Mouse (Mus musculus) thymus, adult 2 months (tissue): ENCODE results near the gene Tsen2. TPM values are rescaled to one million over a fixed set of nuclear protein-coding genes. Genes with fewer than 3 reads are reported as not detected.

Experiments
- DNase-seq: peaks from one replicate; pipeline ENCODE4 v3.0.0; 2021
- H3K27ac ChIP-seq: fragments of 200-500 bp; 2 replicates; pipeline ENCODE4 v1.5.1; 2012; ENCODE audit warnings: low read length, control low read depth; ENCODE audit not compliant: control insufficient read depth, insufficient read depth
- H3K27me3 ChIP-seq: fragments of 200-500 bp; 2 replicates; pipeline ENCODE4 v1.6.1; 2012; ENCODE audit warnings: mild to moderate bottlenecking, low read length, moderate library complexity, mixed read lengths; ENCODE audit not compliant: control insufficient read depth, insufficient read depth
- H3K36me3 ChIP-seq: fragments of 200-500 bp; 2 replicates; pipeline ENCODE4 v1.6.1; 2012; ENCODE audit warnings: mild to moderate bottlenecking, low read length, moderate library complexity; ENCODE audit not compliant: control insufficient read depth, insufficient read depth
- H3K4me1 ChIP-seq: fragments of 200-500 bp; replicated peaks from 2 replicates; pipeline ENCODE4 v1.6.1; 2012; ENCODE audit warnings: low read length; ENCODE audit not compliant: control insufficient read depth, insufficient read depth
- H3K4me3 ChIP-seq: fragments of 200-500 bp; 2 replicates; pipeline ENCODE4 v1.5.1; 2012; ENCODE audit warnings: mild to moderate bottlenecking, low read length, control low read depth, moderate library complexity; ENCODE audit not compliant: control insufficient read depth, insufficient read depth
- CTCF ChIP-seq: fragments of 200-500 bp; IDR thresholded peaks from 2 replicates; pipeline ENCODE4 v1.5.1; 2012; ENCODE audit warnings: mild to moderate bottlenecking, control low read depth, low read length, moderate library complexity, borderline replicate concordance; ENCODE audit not compliant: control insufficient read depth, poor library complexity, insufficient read depth; ENCODE audit errors: extremely low read depth
- POLR2A ChIP-seq: fragments of 200-500 bp; IDR thresholded peaks from 2 replicates; pipeline ENCODE4 v1.6.1; 2012; ENCODE audit warnings: mild to moderate bottlenecking, low read length, control low read depth, moderate library complexity; ENCODE audit not compliant: control insufficient read depth, poor library complexity, insufficient read depth; ENCODE audit errors: extremely low read depth
- WGBS: fragments of 180-500 bp; shearing (Covaris S2); methylation state at CpG from one replicate; pipeline ENCODE4 v1.1.7; 2018; 5-methylcytosine and 5-hydroxymethylcytosine counted together
- polyA plus RNA-seq: library from polyadenylated mRNA; depleted of rRNA; stranded (reverse); fragments of >200 nt; gene quantifications from 2 replicates; pipeline ENCODE4 v1.2.3, GENCODE M21; 2012

Tsen2 gene
- polyA plus RNA-seq, 1 experiment: 4.6 TPM

DNA sequence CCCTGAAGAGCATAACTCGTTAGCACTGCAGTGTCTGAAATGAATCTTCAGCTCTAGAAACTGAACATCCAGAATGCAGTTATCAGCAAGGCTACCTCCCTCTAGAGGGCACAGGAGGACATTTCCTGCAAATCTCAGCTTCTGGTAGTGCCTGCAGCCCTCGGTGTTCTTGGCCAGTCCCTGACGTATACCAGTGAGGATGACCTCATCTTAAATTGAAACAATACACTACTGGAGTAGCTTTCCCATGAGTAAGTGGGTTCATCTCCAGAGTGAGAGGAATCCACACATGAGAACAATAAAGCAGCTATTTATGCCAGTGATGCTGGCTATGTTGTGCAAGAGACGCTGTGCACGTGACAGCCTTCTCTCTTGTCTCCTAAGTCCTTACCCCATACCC lies 11.0 kb downstream of the Tsen2 start:
- H3K36me3 ChIP-seq: no peaks in the 10 kb centered on the region
- no peak overlapping the region for H3K27ac ChIP-seq
- peaks cover 11% of the 10 kb centered on the region for H3K4me1 ChIP-seq
- no peak overlapping the region for H3K4me3 ChIP-seq
- no peak for TF ChIP-seq CTCF
- TF ChIP-seq POLR2A: no peak
- 84% methylated on average over 5 of the region's 5 CpGs for WGBS
- H3K27me3 ChIP-seq: no peaks in the 10 kb centered on the region
- no peak for DNase-seq

DNA sequence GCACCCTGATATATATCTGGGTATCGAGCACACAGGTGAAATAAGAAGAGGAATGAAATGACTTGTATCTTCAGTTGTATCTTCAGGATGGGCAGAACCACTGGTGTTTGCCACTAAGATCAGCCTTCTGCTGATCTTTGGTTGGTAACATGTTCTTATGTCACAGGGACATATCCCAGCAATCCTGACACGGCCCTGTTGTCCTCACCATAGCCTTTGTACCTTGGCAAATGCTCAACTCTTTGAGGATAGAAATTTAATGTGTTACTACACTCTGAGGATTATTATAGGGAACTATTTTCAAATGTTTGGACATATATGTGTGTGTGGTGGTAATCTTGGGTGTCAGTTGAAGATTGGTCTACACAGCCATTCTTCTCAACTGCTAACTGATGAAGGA lies 13.7 kb downstream of the Tsen2 start:
- WGBS: 99% methylated on average over 2 of the region's 2 CpGs
- no peak for DNase-seq
- Histone ChIP-seq H3K27me3 (no peaks in the 10 kb centered on the region), H3K27ac (no peak overlapping the region), H3K4me1 (peaks cover 11% of the 10 kb centered on the region), H3K4me3 (no peak overlapping the region), H3K36me3 (no peaks in the 10 kb centered on the region)
- TF ChIP-seq POLR2A (no peak), CTCF (no peak)

DNA sequence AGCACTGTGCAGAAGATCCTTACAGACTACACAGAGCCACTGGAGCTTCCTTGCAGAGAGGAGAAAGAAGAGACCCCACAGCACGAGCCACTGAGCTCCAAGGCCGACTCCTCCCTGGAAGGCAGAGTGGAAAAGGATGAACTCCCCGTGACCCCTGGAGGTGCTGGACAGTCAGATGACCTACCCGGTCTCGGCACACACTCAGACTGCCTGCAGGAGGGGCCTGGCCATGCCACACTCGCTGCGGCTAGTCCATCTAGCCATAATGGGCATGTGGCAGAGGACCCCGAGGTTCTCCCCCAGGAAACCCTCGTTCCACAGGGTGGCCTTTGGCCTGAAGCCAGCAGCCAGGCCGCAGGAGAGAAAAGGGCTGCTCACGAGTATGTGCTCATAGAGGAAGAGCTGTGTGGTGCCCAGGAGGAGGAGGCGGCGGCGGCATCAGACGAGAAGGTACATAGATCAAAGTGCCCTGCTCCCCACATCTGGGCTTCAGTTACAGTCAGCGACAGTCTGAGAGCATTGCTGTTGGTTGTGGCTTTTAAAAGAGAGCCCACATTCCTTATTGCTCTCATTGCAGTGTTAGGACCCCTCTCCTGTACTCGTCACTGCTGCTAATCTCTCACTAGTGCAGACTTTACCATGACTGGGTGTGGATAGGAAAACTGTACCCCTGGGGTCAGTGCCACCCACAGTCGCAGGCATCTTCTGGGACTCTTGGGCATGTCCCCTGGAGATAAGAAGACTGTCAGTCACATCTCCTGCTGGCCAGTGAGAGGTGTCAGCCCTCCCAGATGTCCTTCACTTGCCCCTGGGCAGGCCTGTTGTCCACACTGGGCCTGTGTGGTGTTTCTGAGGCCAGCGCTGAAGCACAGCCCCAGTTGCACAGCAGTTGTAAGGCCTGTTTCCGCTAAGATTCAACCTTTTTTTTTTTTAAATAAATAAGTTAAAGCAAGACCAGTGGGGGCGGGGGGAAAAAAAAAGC lies 15.5 kb downstream of the Tsen2 start:
- H3K4me1 ChIP-seq: peaks cover 11% of the 10 kb centered on the region
- H3K27ac ChIP-seq: no peak overlapping the region
- peak; percentile 56 for DNase-seq
- H3K4me3 ChIP-seq: no peak overlapping the region
- no peaks in the 10 kb centered on the region for H3K36me3 ChIP-seq
- TF ChIP-seq POLR2A (no peak), CTCF (no peak)
- WGBS: 37% methylated on average over 21 of the region's 21 CpGs
- H3K27me3 ChIP-seq: no peaks in the 10 kb centered on the region

DNA sequence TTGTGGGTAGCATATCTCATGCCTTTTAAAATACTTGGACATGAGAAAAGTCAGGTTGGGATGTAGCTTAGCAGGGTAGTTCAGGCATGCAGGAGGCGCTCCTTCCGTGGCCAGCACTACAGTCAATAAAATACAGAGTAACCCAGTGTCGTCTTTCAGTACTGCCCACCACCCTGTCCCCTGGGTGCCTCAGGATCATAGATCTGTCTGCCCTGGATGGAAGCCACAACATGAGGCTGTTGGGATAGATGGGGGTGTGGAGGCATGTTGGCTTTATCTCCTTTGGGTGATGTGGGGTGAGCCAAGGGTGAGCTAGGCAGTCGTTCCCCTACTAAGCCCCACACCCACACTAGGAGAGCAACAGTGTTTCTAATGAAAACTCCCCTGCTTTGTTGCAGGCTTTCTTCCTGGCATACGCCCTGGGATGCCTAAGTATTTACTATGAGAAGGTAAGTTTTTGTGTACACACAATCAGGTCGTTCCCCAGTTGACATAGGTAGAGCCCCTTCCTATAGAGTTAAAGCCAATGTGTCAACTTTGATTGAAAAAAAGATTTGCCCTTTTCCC lies 21.1 kb downstream of the Tsen2 start:
- 96% methylated on average over 6 of the region's 6 CpGs for WGBS
- no peak for TF ChIP-seq CTCF
- no peak for TF ChIP-seq POLR2A
- no peak overlapping the region for H3K27ac ChIP-seq

DNA sequence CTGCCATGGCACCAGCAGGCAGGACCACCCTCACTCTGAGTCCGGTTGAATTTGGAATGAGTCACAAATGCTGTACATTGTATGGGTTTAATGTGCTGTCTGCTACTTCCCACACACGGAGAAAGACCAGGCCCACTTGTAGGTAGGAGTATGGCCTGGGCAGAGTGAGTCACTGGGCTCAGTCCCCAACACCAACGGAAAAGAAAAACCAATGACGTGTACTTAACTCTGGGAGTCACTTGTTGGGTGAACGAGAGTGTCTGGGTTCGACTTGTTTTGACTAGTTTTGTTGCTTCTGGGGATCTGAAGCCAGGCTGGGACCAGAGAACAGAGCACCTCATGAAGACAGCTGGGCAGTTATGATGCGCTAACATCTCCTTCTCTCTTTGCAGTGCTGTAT lies 29.7 kb downstream of the Tsen2 start:
- H3K36me3 ChIP-seq: no peaks in the 10 kb centered on the region
- no peak for TF ChIP-seq CTCF
- TF ChIP-seq POLR2A: no peak
- 95% methylated on average over 7 of the region's 7 CpGs for WGBS
- DNase-seq: no peak
- H3K4me1 ChIP-seq: no peaks in the 10 kb centered on the region
- no peak overlapping the region for H3K4me3 ChIP-seq
- no peaks in the 10 kb centered on the region for H3K27me3 ChIP-seq
- H3K27ac ChIP-seq: no peak overlapping the region

More for the DNA sequence above, 21.1 kb downstream of the Tsen2 start:
- DNase-seq: no peak
- no peaks in the 10 kb centered on the region for H3K36me3 ChIP-seq
- no peaks in the 10 kb centered on the region for H3K4me1 ChIP-seq
- no peaks in the 10 kb centered on the region for H3K27me3 ChIP-seq
- no peak overlapping the region for H3K4me3 ChIP-seq

DNA sequence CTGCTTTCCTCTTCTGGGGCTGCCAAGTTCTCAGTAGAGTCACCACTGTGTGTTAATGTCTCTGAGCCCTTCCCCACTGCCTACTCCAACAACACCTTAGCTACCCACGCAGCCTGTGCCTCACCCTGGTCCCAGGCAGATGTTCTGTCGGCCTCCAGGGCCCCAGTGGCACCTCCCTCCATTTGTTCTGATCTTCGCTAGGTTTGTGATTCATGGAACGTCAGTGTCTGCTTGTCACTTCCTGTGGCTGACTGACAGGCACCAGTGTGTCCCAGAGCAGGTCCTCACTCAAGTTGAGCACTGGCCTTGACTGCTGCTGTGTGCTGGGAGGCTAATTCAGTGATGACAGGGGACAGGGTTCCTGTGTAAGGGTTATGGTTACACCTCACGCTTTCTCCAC lies 32.9 kb downstream of the Tsen2 start:
- Histone ChIP-seq H3K4me3 (no peak overlapping the region), H3K27me3 (no peaks in the 10 kb centered on the region), H3K27ac (no peak overlapping the region), H3K4me1 (no peaks in the 10 kb centered on the region), H3K36me3 (no peaks in the 10 kb centered on the region)
- DNase-seq: no peak
- TF ChIP-seq CTCF (no peak), POLR2A (no peak)
- WGBS: 77% methylated on average over 5 of the region's 5 CpGs
